Mouse (Mus musculus) neural tube, embryonic 15.5 days (tissue): ENCODE data around the gene Ebf1. TPM values are rescaled to one million over a fixed set of nuclear protein-coding genes. Genes with fewer than 3 reads are reported as not detected.

ENCODE experiments used
- ATAC-seq: fragments of 200-750 bp; cut with Nextera tagmentation; 2 replicates; pipeline ENCODE4 v1.8.0; 2017; ENCODE audit warnings: mild to moderate bottlenecking, moderate TSS enrichment, moderate library complexity; ENCODE audit not compliant: low FRiP score
- H3K27ac ChIP-seq: fragments of 300-500 bp; sonication (generic); replicated peaks from 2 replicates; pipeline ENCODE4 v1.5.1; 2015; ENCODE audit warnings: mild to moderate bottlenecking, inconsistent platforms
- H3K27me3 ChIP-seq: fragments of 300-500 bp; sonication (generic); replicated peaks from 2 replicates; pipeline ENCODE4 v1.6.1; 2015; ENCODE audit warnings: inconsistent platforms
- H3K36me3 ChIP-seq: fragments of 300-500 bp; sonication (generic); 2 replicates; pipeline ENCODE4 v1.6.1; 2015; ENCODE audit warnings: inconsistent platforms
- H3K4me1 ChIP-seq: fragments of 300-500 bp; sonication (generic); 2 replicates; pipeline ENCODE4 v1.6.1; 2015; ENCODE audit warnings: inconsistent platforms
- H3K4me2 ChIP-seq: fragments of 300-500 bp; sonication (generic); 2 replicates; pipeline ENCODE4 v1.6.1; 2015; ENCODE audit warnings: inconsistent platforms, mild to moderate bottlenecking, moderate library complexity
- H3K4me3 ChIP-seq: fragments of 300-500 bp; sonication (generic); replicated peaks from 2 replicates; pipeline ENCODE4 v1.5.1; 2015; ENCODE audit warnings: mild to moderate bottlenecking, inconsistent platforms
- H3K9ac ChIP-seq: fragments of 300-500 bp; sonication (generic); replicated peaks from 2 replicates; pipeline ENCODE4 v1.6.1; 2015; ENCODE audit warnings: mild to moderate bottlenecking, inconsistent platforms
- H3K9me3 ChIP-seq: fragments of 300-500 bp; sonication (generic); replicated peaks from 2 replicates; pipeline ENCODE4 v1.6.1; 2016; ENCODE audit warnings: inconsistent platforms
- WGBS: fragments of 180-500 bp; shearing (Covaris S2); methylation state at CpG from one replicate; pipeline ENCODE4 v1.1.7; 2015; ENCODE audit warnings: mixed read lengths; 5-methylcytosine and 5-hydroxymethylcytosine counted together
- polyA plus RNA-seq: library from polyadenylated mRNA; unstranded; fragments of >200 nt; fragmentation: Nextera tagmentation; extraction: Ambion mirVana; gene quantifications from 2 replicates; pipeline ENCODE4 v1.2.1, GENCODE M21; 2015

Gene Ebf1
- polyA plus RNA-seq, 1 experiment from 2014 or later = 168 TPM

GRCm38 (mm10) chr11:44832940-44833254 lies 215.8 kb downstream of the Ebf1 start:
- Histone ChIP-seq H3K4me3 (peak overlapping the region; percentile 5; the same call in 1 of the 2 replicates), H3K9me3 (no peaks in the 10 kb centered on the region), H3K27me3 (no peaks in the 10 kb centered on the region), H3K9ac (peak overlapping the region; percentile 38), H3K36me3 (no peaks in the 10 kb centered on the region), H3K4me2 (peak overlapping the region; percentile 48), H3K27ac (peak overlapping the region; percentile 76), H3K4me1 (peaks cover 42% of the 10 kb centered on the region)
- no peak for ATAC-seq
- WGBS = 7% methylated on average over 4 of the region's 4 CpGs

- Histone ChIP-seq H3K4me3 (peak overlapping the region; percentile 5; the same call in 1 of the 2 replicates), H3K4me2 (peak overlapping the region; percentile 48), H3K9ac (0 out of 2 replicates have a peak overlapping the region, but pooled peaks have one; percentile 38), H3K27ac (peak overlapping the region; percentile 76), H3K9me3 (no peaks in the 10 kb centered on the region), H3K36me3 (no peaks in the 10 kb centered on the region), H3K27me3 (no peaks in the 10 kb centered on the region), H3K4me1 (peaks cover 46% of the 10 kb centered on the region)
- 17% methylated on average over 18 of the region's 18 CpGs for WGBS
- ATAC-seq = no peak
These were observed 216.4 kb downstream of the Ebf1 start for GRCm38 (mm10) chr11:44833351-44833996.

GRCm38 (mm10) chr11:44835166-44835565 lies 218.0 kb downstream of the Ebf1 start:
- Histone ChIP-seq H3K9ac (no peak overlapping the region), H3K9me3 (no peaks in the 10 kb centered on the region), H3K27me3 (no peaks in the 10 kb centered on the region), H3K4me2 (no peak overlapping the region), H3K27ac (no peak overlapping the region), H3K4me3 (no peak overlapping the region), H3K36me3 (no peaks in the 10 kb centered on the region), H3K4me1 (peaks cover 48% of the 10 kb centered on the region)
- ATAC-seq = no peak
- 50% methylated on average over 5 of the region's 5 CpGs for WGBS

- Histone ChIP-seq H3K4me2 (no peak overlapping the region), H3K27ac (peak overlapping the region; percentile 37; the same call in 1 of the 2 replicates), H3K36me3 (no peaks in the 10 kb centered on the region), H3K27me3 (no peaks in the 10 kb centered on the region), H3K4me3 (no peak overlapping the region), H3K4me1 (peaks cover 47% of the 10 kb centered on the region), H3K9me3 (no peaks in the 10 kb centered on the region), H3K9ac (no peak overlapping the region)
- 63% methylated on average over 2 of the region's 2 CpGs for WGBS
- ATAC-seq = no peak
These were observed 220.5 kb downstream of the Ebf1 start for GRCm38 (mm10) chr11:44837592-44837991.

- Histone ChIP-seq H3K4me1 (peaks cover 46% of the 10 kb centered on the region), H3K4me2 (no peak overlapping the region), H3K4me3 (no peak overlapping the region), H3K27ac (peak overlapping the region; percentile 46; the same call in 1 of the 2 replicates), H3K9ac (no peak overlapping the region), H3K9me3 (no peaks in the 10 kb centered on the region), H3K27me3 (no peaks in the 10 kb centered on the region), H3K36me3 (no peaks in the 10 kb centered on the region)
- WGBS = 33% methylated on average over 14 of the region's 14 CpGs
- ATAC-seq = no peak; the same call in 1 of the 2 replicates
These were observed 224.3 kb downstream of the Ebf1 start for GRCm38 (mm10) chr11:44841127-44842056.

- WGBS = 78% methylated on average over 3 of the region's 3 CpGs
These were observed 234.8 kb downstream of the Ebf1 start for GRCm38 (mm10) chr11:44851874-44852273.

GRCm38 (mm10) chr11:44852921-44853320 lies 235.8 kb downstream of the Ebf1 start:
- Histone ChIP-seq H3K27ac (no peak overlapping the region), H3K4me1 (peaks cover 10% of the 10 kb centered on the region; the same call in 1 of the 2 replicates), H3K9ac (no peak overlapping the region), H3K4me3 (no peak overlapping the region), H3K9me3 (no peaks in the 10 kb centered on the region), H3K36me3 (no peaks in the 10 kb centered on the region), H3K4me2 (no peak overlapping the region), H3K27me3 (no peaks in the 10 kb centered on the region)
- 84% methylated on average over 10 of the region's 10 CpGs for WGBS
- no peak for ATAC-seq

More at GRCm38 (mm10) chr11:44851874-44852273, 234.8 kb downstream of the Ebf1 start:
- Histone ChIP-seq H3K9me3 (no peaks in the 10 kb centered on the region), H3K27me3 (no peaks in the 10 kb centered on the region), H3K4me2 (no peak overlapping the region), H3K36me3 (no peaks in the 10 kb centered on the region), H3K4me1 (peaks cover 10% of the 10 kb centered on the region; the same call in 1 of the 2 replicates), H3K4me3 (no peak overlapping the region), H3K27ac (no peak overlapping the region), H3K9ac (no peak overlapping the region)
- ATAC-seq = no peak

- Histone ChIP-seq H3K4me2 (no peak overlapping the region), H3K27me3 (no peaks in the 10 kb centered on the region), H3K9me3 (no peaks in the 10 kb centered on the region), H3K27ac (no peak overlapping the region), H3K4me3 (no peak overlapping the region), H3K9ac (no peak overlapping the region), H3K36me3 (no peaks in the 10 kb centered on the region), H3K4me1 (peaks cover 10% of the 10 kb centered on the region; the same call in 1 of the 2 replicates)
- 87% methylated on average over 7 of the region's 7 CpGs for WGBS
- ATAC-seq = no peak
These were observed 237.4 kb downstream of the Ebf1 start for GRCm38 (mm10) chr11:44854496-44854895.

- Histone ChIP-seq H3K4me2 (no peak overlapping the region), H3K9ac (no peak overlapping the region), H3K27me3 (no peaks in the 10 kb centered on the region), H3K36me3 (no peaks in the 10 kb centered on the region), H3K4me1 (peaks cover 10% of the 10 kb centered on the region; the same call in 1 of the 2 replicates), H3K27ac (no peak overlapping the region), H3K9me3 (no peaks in the 10 kb centered on the region), H3K4me3 (no peak overlapping the region)
- whole genome bisulfite sequencing = 55% methylated on average over 5 of the region's 5 CpGs
- ATAC-seq = no peak
These were observed 244.0 kb downstream of the Ebf1 start for GRCm38 (mm10) chr11:44861108-44861507.

GRCm38 (mm10) chr11:44863910-44864309 lies 246.8 kb downstream of the Ebf1 start:
- Histone ChIP-seq H3K36me3 (no peaks in the 10 kb centered on the region), H3K4me1 (peaks cover 18% of the 10 kb centered on the region; the same call in 1 of the 2 replicates), H3K27ac (no peak overlapping the region), H3K9ac (no peak overlapping the region), H3K4me2 (no peak overlapping the region), H3K9me3 (no peaks in the 10 kb centered on the region), H3K4me3 (no peak overlapping the region), H3K27me3 (no peaks in the 10 kb centered on the region)
- ATAC-seq = no peak
- 64% methylated on average over 8 of the region's 8 CpGs for WGBS

- Histone ChIP-seq H3K27me3 (no peaks in the 10 kb centered on the region), H3K9ac (no peak overlapping the region), H3K4me3 (no peak overlapping the region), H3K4me2 (no peak overlapping the region), H3K36me3 (no peaks in the 10 kb centered on the region), H3K4me1 (peaks cover 13% of the 10 kb centered on the region; the same call in 1 of the 2 replicates), H3K9me3 (no peaks in the 10 kb centered on the region), H3K27ac (no peak overlapping the region; the same call in 1 of the 2 replicates)
- WGBS = 70% methylated on average over 14 of the region's 14 CpGs
- no peak for ATAC-seq
These were observed 249.5 kb downstream of the Ebf1 start for GRCm38 (mm10) chr11:44866476-44867149.
